Mouse (Mus musculus) liver, embryonic 15.5 days (tissue): ENCODE results near the gene Gm12394. TPM values are rescaled to one million over a fixed set of nuclear protein-coding genes. Genes with fewer than 3 reads are reported as not detected.
"Not testable (repeated sequence)": the region's sequence is repeated elsewhere in the genome, so short reads cannot be mapped to it uniquely, and the experiment has no call there.

Experiments used
- ATAC-seq: fragments of 200-750 bp; cut with Nextera tagmentation; 2 replicates; pipeline ENCODE4 v1.8.0; 2017; ENCODE audit warnings: moderate number of reproducible peaks, mild to moderate bottlenecking, moderate library complexity; ENCODE audit not compliant: insufficient read depth
- H3K27ac ChIP-seq: fragments of 300-500 bp; sonication (generic); replicated peaks from 2 replicates; pipeline ENCODE4 v1.5.1; 2015; ENCODE audit warnings: mild to moderate bottlenecking, inconsistent platforms
- H3K27me3 ChIP-seq: fragments of 300-500 bp; sonication (generic); 2 replicates; pipeline ENCODE4 v1.6.1; 2015; ENCODE audit warnings: mild to moderate bottlenecking, inconsistent platforms
- H3K36me3 ChIP-seq: fragments of 300-500 bp; sonication (generic); replicated peaks from 2 replicates; pipeline ENCODE4 v1.6.1; 2015; ENCODE audit warnings: moderate library complexity, mild to moderate bottlenecking, inconsistent platforms
- H3K4me1 ChIP-seq: fragments of 300-500 bp; sonication (generic); replicated peaks from 2 replicates; pipeline ENCODE4 v1.6.1; 2015; ENCODE audit warnings: inconsistent platforms
- H3K4me2 ChIP-seq: fragments of 300-500 bp; sonication (generic); 2 replicates; pipeline ENCODE4 v1.6.1; 2015; ENCODE audit warnings: moderate library complexity, mild to moderate bottlenecking, inconsistent platforms
- H3K4me3 ChIP-seq: fragments of 300-500 bp; sonication (generic); replicated peaks from 2 replicates; pipeline ENCODE4 v1.5.1; 2015; ENCODE audit warnings: mild to moderate bottlenecking, inconsistent platforms
- H3K9ac ChIP-seq: fragments of 300-500 bp; sonication (generic); 2 replicates; pipeline ENCODE4 v1.6.1; 2015; ENCODE audit warnings: moderate library complexity, mild to moderate bottlenecking, inconsistent platforms
- H3K9me3 ChIP-seq: fragments of 300-500 bp; sonication (generic); replicated peaks from 2 replicates; pipeline ENCODE4 v1.6.1; 2016; ENCODE audit warnings: inconsistent platforms
- WGBS: fragments of 180-500 bp; shearing (Covaris S2); methylation state at CpG from one replicate; pipeline ENCODE4 v1.1.7; 2015; ENCODE audit warnings: mixed read lengths; ENCODE audit not compliant: insufficient replicate concordance; 5-methylcytosine and 5-hydroxymethylcytosine counted together
- polyA plus RNA-seq: library from polyadenylated mRNA; unstranded; fragments of >200 nt; fragmentation: Nextera tagmentation; extraction: Ambion mirVana; gene quantifications from 2 replicates; pipeline ENCODE4 v1.2.1, GENCODE M21; 2015

Gm12394 gene
- not detected in 2 replicates for polyA plus RNA-seq

GRCm38 (mm10) chr4:42856671-42857070 is at the start of gene Gm12394:
Gm12394 (minus strand) TSS chr4:42856771.
- not testable (repeated sequence) for ATAC-seq, H3K27ac ChIP-seq, H3K27me3 ChIP-seq, H3K4me2 ChIP-seq, H3K9me3 ChIP-seq, H3K4me3 ChIP-seq, H3K36me3 ChIP-seq, H3K9ac ChIP-seq
- 47% methylated on average over 1 of the region's 1 CpGs for WGBS
- peaks cover 23% of the 10 kb centered on the region for H3K4me1 ChIP-seq

- peaks cover 44% of the 10 kb centered on the region for H3K27me3 ChIP-seq
- no peak overlapping the region for H3K4me3 ChIP-seq
- WGBS, result 72% methylated on average over 6 of the region's 6 CpGs
- H3K9me3 ChIP-seq, result no peaks in the 10 kb centered on the region
- no peak overlapping the region for H3K27ac ChIP-seq
- H3K9ac ChIP-seq, result no peak overlapping the region
- no peak overlapping the region for H3K4me2 ChIP-seq
- peaks cover 14% of the 10 kb centered on the region for H3K4me1 ChIP-seq
- no peaks in the 10 kb centered on the region for H3K36me3 ChIP-seq
- ATAC-seq, result no peak
These were observed 48.4 kb upstream of the Gm12394 start for GRCm38 (mm10) chr4:42904966-42905365.

- Histone ChIP-seq H3K4me3 (no peak overlapping the region), H3K9me3 (no peaks in the 10 kb centered on the region), H3K4me1 (peaks cover 14% of the 10 kb centered on the region), H3K27ac (no peak overlapping the region), H3K4me2 (no peak overlapping the region), H3K36me3 (no peaks in the 10 kb centered on the region), H3K27me3 (peaks cover 48% of the 10 kb centered on the region), H3K9ac (no peak overlapping the region)
- ATAC-seq, result no peak
- WGBS, result 85% methylated on average over 3 of the region's 3 CpGs
These were observed 48.0 kb upstream of the Gm12394 start for GRCm38 (mm10) chr4:42904523-42904922.

- 40% methylated on average over 1 of the region's 1 CpGs for WGBS
- Histone ChIP-seq H3K9me3 (no peaks in the 10 kb centered on the region), H3K27ac (no peak overlapping the region), H3K4me2 (no peak overlapping the region), H3K36me3 (no peaks in the 10 kb centered on the region), H3K27me3 (peaks cover 46% of the 10 kb centered on the region), H3K9ac (no peak overlapping the region), H3K4me1 (peaks cover 14% of the 10 kb centered on the region), H3K4me3 (no peak overlapping the region)
- peak; percentile 44; the same call in 1 of the 2 replicates for ATAC-seq
These were observed 47.4 kb upstream of the Gm12394 start for GRCm38 (mm10) chr4:42903942-42904341.

- Histone ChIP-seq H3K9ac (no peak overlapping the region), H3K9me3 (no peaks in the 10 kb centered on the region), H3K4me2 (no peak overlapping the region), H3K27me3 (peaks cover 50% of the 10 kb centered on the region), H3K27ac (no peak overlapping the region), H3K36me3 (no peaks in the 10 kb centered on the region), H3K4me1 (peaks cover 14% of the 10 kb centered on the region), H3K4me3 (no peak overlapping the region)
- ATAC-seq, result no peak
- WGBS, result 72% methylated on average over 5 of the region's 5 CpGs
These were observed 46.2 kb upstream of the Gm12394 start for GRCm38 (mm10) chr4:42902730-42903129.

- Histone ChIP-seq H3K36me3 (no peaks in the 10 kb centered on the region), H3K4me3 (no peak overlapping the region), H3K27me3 (peaks cover 51% of the 10 kb centered on the region), H3K4me2 (no peak overlapping the region), H3K9ac (no peak overlapping the region), H3K9me3 (no peaks in the 10 kb centered on the region), H3K27ac (no peak overlapping the region), H3K4me1 (peaks cover 14% of the 10 kb centered on the region)
- WGBS, result 31% methylated on average over 9 of the region's 9 CpGs
- ATAC-seq, result no peak
These were observed 45.6 kb upstream of the Gm12394 start for GRCm38 (mm10) chr4:42902174-42902573.

- Histone ChIP-seq H3K4me3 (no peak overlapping the region), H3K27ac (no peak overlapping the region), H3K36me3 (no peaks in the 10 kb centered on the region), H3K9ac (no peak overlapping the region), H3K27me3 (peaks cover 49% of the 10 kb centered on the region), H3K4me1 (peaks cover 14% of the 10 kb centered on the region), H3K9me3 (no peaks in the 10 kb centered on the region), H3K4me2 (no peak overlapping the region)
- no peak for ATAC-seq
- WGBS, result 54% methylated on average over 5 of the region's 5 CpGs
These were observed 44.3 kb upstream of the Gm12394 start for GRCm38 (mm10) chr4:42900878-42901277.

GRCm38 (mm10) chr4:42898914-42899313 is 42.3 kb upstream of the Gm12394 start:
- no peak for ATAC-seq
- Histone ChIP-seq H3K27ac (no peak overlapping the region), H3K4me2 (no peak overlapping the region), H3K9ac (no peak overlapping the region), H3K36me3 (no peaks in the 10 kb centered on the region), H3K4me1 (peaks cover 14% of the 10 kb centered on the region), H3K9me3 (no peaks in the 10 kb centered on the region), H3K4me3 (no peak overlapping the region), H3K27me3 (peaks cover 41% of the 10 kb centered on the region)
- 32% methylated on average over 3 of the region's 3 CpGs for WGBS

- no peak for ATAC-seq
- no peak overlapping the region for H3K4me3 ChIP-seq
- H3K9me3 ChIP-seq, result no peaks in the 10 kb centered on the region
- 73% methylated on average over 7 of the region's 7 CpGs for WGBS
- H3K9ac ChIP-seq, result no peak overlapping the region
- H3K4me2 ChIP-seq, result no peak overlapping the region
- H3K27me3 ChIP-seq, result peaks cover 21% of the 10 kb centered on the region
- H3K4me1 ChIP-seq, result 0 out of 2 replicates have a peak, but pooled peaks cover under 1% of the 10 kb centered on the region
- H3K36me3 ChIP-seq, result no peaks in the 10 kb centered on the region
- H3K27ac ChIP-seq, result no peak overlapping the region
These were observed 38.5 kb upstream of the Gm12394 start for GRCm38 (mm10) chr4:42895118-42895517.

GRCm38 (mm10) chr4:42891176-42891575 is 34.6 kb upstream of the Gm12394 start:
- Histone ChIP-seq H3K4me1 (0 out of 2 replicates have a peak, but pooled peaks cover 4% of the 10 kb centered on the region), H3K9ac (no peak overlapping the region), H3K27ac (no peak overlapping the region), H3K9me3 (no peaks in the 10 kb centered on the region), H3K4me2 (no peak overlapping the region), H3K4me3 (no peak overlapping the region), H3K27me3 (peaks cover 9% of the 10 kb centered on the region), H3K36me3 (no peaks in the 10 kb centered on the region)
- 62% methylated on average over 7 of the region's 7 CpGs for WGBS
- no peak for ATAC-seq

GRCm38 (mm10) chr4:42888806-42889205 is 32.2 kb upstream of the Gm12394 start:
- Histone ChIP-seq H3K9ac (no peak overlapping the region), H3K27me3 (peaks cover 12% of the 10 kb centered on the region), H3K4me1 (0 out of 2 replicates have a peak, but pooled peaks cover 5% of the 10 kb centered on the region), H3K36me3 (no peaks in the 10 kb centered on the region), H3K4me2 (no peak overlapping the region), H3K9me3 (no peaks in the 10 kb centered on the region), H3K27ac (no peak overlapping the region), H3K4me3 (no peak overlapping the region)
- no peak for ATAC-seq
- 83% methylated on average over 6 of the region's 6 CpGs for WGBS

- no peak overlapping the region for H3K27ac ChIP-seq
- 70% methylated on average over 6 of the region's 6 CpGs for WGBS
- H3K27me3 ChIP-seq, result peaks cover 12% of the 10 kb centered on the region
- H3K4me2 ChIP-seq, result no peak overlapping the region
- ATAC-seq, result no peak
- no peaks in the 10 kb centered on the region for H3K36me3 ChIP-seq
- H3K9me3 ChIP-seq, result no peaks in the 10 kb centered on the region
- peaks cover 17% of the 10 kb centered on the region for H3K4me1 ChIP-seq
- no peak overlapping the region for H3K4me3 ChIP-seq
- H3K9ac ChIP-seq, result no peak overlapping the region
These were observed 30.4 kb upstream of the Gm12394 start for GRCm38 (mm10) chr4:42886926-42887325.
